Mouse (Mus musculus) stomach, postnatal 0 days (tissue): ENCODE measurements around the gene Itpk1.

Source experiments
- CTCF ChIP-seq: IDR thresholded peaks from 2 replicates; pipeline ENCODE4 v1.5.1; 2016; ENCODE audit warnings: antibody characterized with exemption, low read depth, mild to moderate bottlenecking, moderate library complexity
- EP300 ChIP-seq: optimal IDR thresholded peaks from 2 replicates; pipeline ENCODE3; 2016; ENCODE audit warnings: antibody characterized with exemption

- TF ChIP-seq CTCF (no peak), EP300 (no peak)
Measured at GRCm38 (mm10) chr12:102684720-102685386, 19.9 kb downstream of the Itpk1 start.
